Comparison of ENCODE assay signal across 8 mouse cellular contexts in the genomic region with DNA sequence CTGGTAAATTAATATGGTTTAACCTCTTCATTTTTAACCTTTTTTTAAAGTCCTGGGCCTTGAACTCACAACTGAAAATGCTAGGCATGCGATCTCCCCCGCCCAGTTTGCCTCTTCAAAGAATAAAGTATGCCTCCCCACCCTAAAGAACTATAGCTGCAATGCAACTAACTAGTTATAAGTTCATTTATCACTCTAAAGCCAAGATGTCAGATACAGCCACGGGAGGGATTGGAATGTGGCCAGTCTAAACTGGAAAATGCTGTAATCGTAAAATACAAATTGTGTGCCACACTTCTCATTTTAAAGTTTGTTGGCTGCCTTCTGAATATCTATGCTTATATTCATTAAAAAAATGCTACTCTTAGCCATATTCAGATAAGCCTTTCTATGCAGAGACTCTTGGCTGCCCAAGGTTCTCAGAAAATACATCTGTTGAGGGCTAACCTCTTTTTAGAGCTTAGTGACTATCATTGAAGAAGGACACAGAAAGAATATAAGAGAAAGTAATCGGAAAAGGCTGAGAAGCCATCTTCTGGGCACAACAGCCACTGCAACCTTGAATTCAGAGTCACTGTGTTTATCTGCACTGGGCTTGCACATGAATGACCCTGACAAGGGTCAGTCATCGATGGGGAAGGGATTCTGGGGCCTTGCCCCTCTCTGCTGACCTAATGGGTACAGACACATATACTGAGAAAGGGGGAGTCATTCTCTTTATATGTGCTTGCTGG. TPM values are rescaled to one million over a fixed set of nuclear protein-coding genes. Genes with fewer than 3 reads are reported as not detected.
A peak's percentile ranks its signal among the peaks of the same experiment; 100 is the strongest.
DNase-seq lines count a peak whose midpoint lies in the region; ATAC-seq lines count a peak whose summit lies in the region.

No protein-coding gene starts in this region.

- intact Hi-C loops in heart, postnatal 25 days (cut with DNase I), result loop anchor here (2.0 kb wide), 1 partner anchor 29 kb away; no protein-coding TSS in a partner anchor

- peak overlapping the region; percentile 75 for H3K4me2 ChIP-seq in heart, embryonic 16.5 days (ENCODE audit: low read depth, low read length)
- H3K4me2 ChIP-seq in forebrain, embryonic 13.5 days, result peak overlapping the region; percentile 93

- H3K36me3 ChIP-seq in heart, embryonic 16.5 days (ENCODE audit: control insufficient read depth, insufficient read depth), result peaks cover 28% of the 10 kb centered on the region
- H3K36me3 ChIP-seq in forebrain, embryonic 13.5 days (ENCODE audit: poor library complexity, severe bottlenecking), result peaks cover 28% of the 10 kb centered on the region
- peaks cover 24% of the 10 kb centered on the region for H3K36me3 ChIP-seq in macrophage (ENCODE audit: inconsistent target)

- DNase-seq in heart, postnatal 25 days (ENCODE audit: low spot score), result no peak
- peak; percentile 82 for DNase-seq in NIH3T3 (ENCODE audit: low read depth)
- DNase-seq in frontal cortex, postnatal 14 days (ENCODE audit: low spot score in 2 of 2), result no peak
- DNase-seq in urinary bladder, postnatal 10 days (ENCODE audit: low spot score), result no peak
- DNase-seq in lung, postnatal 36 days, result no peak

- H3K4me3 ChIP-seq in heart, embryonic 16.5 days (ENCODE audit: low read length), result peak overlapping the region; percentile 82
- H3K4me3 ChIP-seq in forebrain, embryonic 13.5 days, result peak overlapping the region; percentile 92
- H3K4me3 ChIP-seq in macrophage (ENCODE audit: inconsistent target), result peak overlapping the region; percentile 36

- peak overlapping the region; percentile 95 for H3K27ac ChIP-seq in heart, embryonic 16.5 days (ENCODE audit: low read length)
- H3K27ac ChIP-seq in forebrain, embryonic 13.5 days, result peak overlapping the region; percentile 85
- peak overlapping the region; percentile 76 for H3K27ac ChIP-seq in macrophage

- no peak for ATAC-seq in heart, embryonic 16.5 days (replicated peaks; ENCODE audit: extremely low read depth, insufficient read depth, low FRiP score)
- no peak for ATAC-seq in forebrain, embryonic 13.5 days

- peak overlapping the region; percentile 79 for H3K9ac ChIP-seq in heart, embryonic 16.5 days (ENCODE audit: low read length)
- peak overlapping the region; percentile 98; the same call in 1 of the 2 replicates for H3K9ac ChIP-seq in forebrain, embryonic 13.5 days

- peaks cover 40% of the 10 kb centered on the region for H3K79me2 ChIP-seq in macrophage (ENCODE audit: inconsistent target)

- H3K9me3 ChIP-seq in heart, embryonic 16.5 days (replicated peaks; ENCODE audit: control insufficient read depth, low read length), result no peaks in the 10 kb centered on the region
- no peaks in the 10 kb centered on the region for H3K9me3 ChIP-seq in forebrain, embryonic 13.5 days (replicated peaks)

- peaks cover 32% of the 10 kb centered on the region for H3K4me1 ChIP-seq in heart, embryonic 16.5 days (ENCODE audit: control insufficient read depth, insufficient read depth, low read length)
- H3K4me1 ChIP-seq in forebrain, embryonic 13.5 days, result peaks cover 40% of the 10 kb centered on the region

- no peaks in the 10 kb centered on the region for H3K27me3 ChIP-seq in heart, embryonic 16.5 days (ENCODE audit: control insufficient read depth, insufficient read depth, low read length)
- H3K27me3 ChIP-seq in forebrain, embryonic 13.5 days, result no peaks in the 10 kb centered on the region

- 38% methylated on average over 6 of the region's 6 CpGs for WGBS in heart, embryonic 16.5 days
- WGBS in forebrain, embryonic 13.5 days, result 66% methylated on average over 6 of the region's 6 CpGs
- WGBS in macrophage (ENCODE audit: missing documents), result 43% methylated on average over 6 of the region's 6 CpGs

RNA-seq across cellular contexts. Expression of a gene that starts 0.9 kb away (rescaled TPM):
- polyA plus RNA-seq in heart, embryonic 16.5 days (2015; fragmentation: Nextera tagmentation; extraction: Ambion mirVana), result 56.9 and 64.3 TPM in 2 replicates
- 10 to 100 TPM; 89.2 to 99.7 TPM for total RNA-seq in heart, postnatal 25 days (2021)
- 47.0 and 48.6 TPM in 2 replicates for polyA plus RNA-seq in forebrain, embryonic 13.5 days (2015; fragmentation: Nextera tagmentation; extraction: Ambion mirVana)
- 100 to 1,000 TPM in 4 of 26 experiments, 10 to 100 TPM in 22; 38.2 to 122 (median 72.1) TPM for total RNA-seq in macrophage (2018; cell fraction: chromatin; rRNA removed)
- 10 to 100 TPM; 22.0 to 47.2 (median 39.2) TPM for total RNA-seq in macrophage (2018; cell fraction: cytosol; rRNA removed)
- total RNA-seq in macrophage (2018; cell fraction: nucleus; rRNA removed), result 100 to 1,000 TPM in 1 of 26 experiments, 10 to 100 TPM in 25; 35.0 to 137 (median 56.3) TPM
- polyA plus RNA-seq in macrophage (2018), result 43.2 to 56.8 TPM (median 47.0 TPM) in 3 replicates

RNA-seq across cellular contexts. Expression of a gene that starts 7.7 kb away (rescaled TPM):
- polyA plus RNA-seq in heart, embryonic 16.5 days (2015; fragmentation: Nextera tagmentation; extraction: Ambion mirVana), result 0.12 TPM in 2 replicates
- total RNA-seq in heart, postnatal 25 days (2021), result under 1 TPM; 0.08 TPM
- polyA plus RNA-seq in forebrain, embryonic 13.5 days (2015; fragmentation: Nextera tagmentation; extraction: Ambion mirVana), result 0.13 and 0.14 TPM in 2 replicates
- total RNA-seq in macrophage (2018; cell fraction: chromatin; rRNA removed), result 1 to 10 TPM in 11 of 26 experiments, under 1 TPM in 15; 0.25 to 2.4 (median 0.86) TPM
- under 1 TPM in 4 of 26 experiments, not detected in 22; 0.05 to 0.15 (median 0.07) TPM for total RNA-seq in macrophage (2018; cell fraction: cytosol; rRNA removed)
- total RNA-seq in macrophage (2018; cell fraction: nucleus; rRNA removed), result 1 to 10 TPM in 1 of 26 experiments, under 1 TPM in 23, not detected in 2; 0.24 to 1.1 (median 0.55) TPM
- not detected in 3 replicates for polyA plus RNA-seq in macrophage (2018)

RNA-seq across cellular contexts. Expression of a gene that starts 30.8 kb away (rescaled TPM):
- 335 and 384 TPM in 2 replicates for polyA plus RNA-seq in heart, embryonic 16.5 days (2015; fragmentation: Nextera tagmentation; extraction: Ambion mirVana)
- total RNA-seq in heart, postnatal 25 days (2021), result 1,000 to 10,000 TPM; 1,031 to 1,101 TPM
- 37.1 and 37.9 TPM in 2 replicates for polyA plus RNA-seq in forebrain, embryonic 13.5 days (2015; fragmentation: Nextera tagmentation; extraction: Ambion mirVana)
- 100 to 1,000 TPM in 5 of 26 experiments, 10 to 100 TPM in 21; 11.6 to 164 (median 58.3) TPM for total RNA-seq in macrophage (2018; cell fraction: chromatin; rRNA removed)
- 10 to 100 TPM; 30.7 to 64.4 (median 43.7) TPM for total RNA-seq in macrophage (2018; cell fraction: cytosol; rRNA removed)
- 100 to 1,000 TPM in 2 of 26 experiments, 10 to 100 TPM in 24; 17.4 to 127 (median 36.5) TPM for total RNA-seq in macrophage (2018; cell fraction: nucleus; rRNA removed)
- 59.8 to 139 TPM (median 60.2 TPM) in 3 replicates for polyA plus RNA-seq in macrophage (2018)

RNA-seq across cellular contexts. Expression of a gene that starts 59.6 kb away (rescaled TPM):
- 0.40 and 0.56 TPM in 2 replicates for polyA plus RNA-seq in heart, embryonic 16.5 days (2015; fragmentation: Nextera tagmentation; extraction: Ambion mirVana)
- under 1 TPM; 0.05 to 0.14 TPM for total RNA-seq in heart, postnatal 25 days (2021)
- 6.1 and 6.5 TPM in 2 replicates for polyA plus RNA-seq in forebrain, embryonic 13.5 days (2015; fragmentation: Nextera tagmentation; extraction: Ambion mirVana)
- not detected for total RNA-seq in macrophage (2018; cell fraction: chromatin; rRNA removed)
- under 1 TPM in 1 of 26 experiments, not detected in 25; 0.04 TPM for total RNA-seq in macrophage (2018; cell fraction: cytosol; rRNA removed)
- not detected for total RNA-seq in macrophage (2018; cell fraction: nucleus; rRNA removed)
- not detected in 3 replicates for polyA plus RNA-seq in macrophage (2018)

Comparison
In these comparisons a context has a peak if more than half of its experiments do, and no peak if none do; other contexts are left out.
1. H3K4me3 ChIP-seq: peak in every context shown above with its lines; median percentile 92 in forebrain, embryonic 13.5 days; 82 in heart, embryonic 16.5 days; 36 in macrophage.